Mouse (Mus musculus): ENCODE results near the gene Comp.

GRCm38 (mm10) chr8:70331526-70331925 lies 41.8 kb upstream of the Comp start:
- no peak for TF ChIP-seq CTCF (IDR thresholded peaks at IDR 0.05; ENCODE audit: low read depth)
- no peak for TF ChIP-seq EP300 (IDR thresholded peaks at IDR 0.05; ENCODE audit: low read depth)
